ENCODE assay signal across 8 mouse cellular contexts in the genomic region with DNA sequence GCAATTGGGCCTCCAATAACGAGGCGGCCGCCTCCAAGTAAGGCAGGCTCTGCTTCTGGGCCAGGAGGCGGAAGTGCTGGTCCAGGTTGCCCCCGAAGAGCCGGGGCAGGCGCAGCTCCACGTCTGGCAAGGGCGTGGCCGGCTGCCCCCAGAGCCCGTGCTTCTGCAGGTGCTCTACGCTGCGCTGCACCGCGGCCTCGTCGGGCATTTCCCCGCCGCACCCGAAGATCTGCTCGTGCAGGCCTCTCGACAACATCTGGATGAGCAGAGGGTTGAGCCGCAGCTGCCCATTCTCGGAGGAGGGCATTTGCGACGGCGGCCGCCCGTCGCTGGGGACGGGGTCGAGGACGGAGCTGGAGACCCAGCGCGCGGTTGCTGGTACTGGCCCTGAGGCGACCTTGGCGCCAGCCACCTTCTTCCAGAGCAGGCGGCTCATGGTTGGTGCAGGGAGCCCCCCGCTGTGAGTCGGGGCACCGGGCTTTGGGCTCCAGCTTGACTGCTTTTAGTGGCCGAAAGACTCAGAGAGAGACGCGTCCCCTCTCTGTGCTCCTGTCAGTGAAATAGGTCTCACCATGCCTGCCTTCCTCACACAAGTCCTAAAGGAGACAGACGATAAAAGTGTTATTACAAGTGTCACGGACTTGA. TPM values are rescaled to one million over a fixed set of nuclear protein-coding genes. Genes with fewer than 3 reads are reported as not detected.
DNase-seq lines count a peak whose midpoint lies in the region; ATAC-seq and TF ChIP-seq lines count a peak whose summit lies in the region.

No protein-coding gene starts in this region.

- peak in 1 of 2 experiments; percentile 32 for DNase-seq in left cerebral cortex, adult 2 months (ENCODE audit: extremely low spot score in 1 of 2, low spot score in 2 of 2)
- DNase-seq in left cerebral cortex, adult 18-20 months (ENCODE audit: low spot score in 2 of 2): no peak
- DNase-seq in adrenal gland, adult 8-10 months: peak; percentile 12
- peak; percentile 33 for DNase-seq in kidney, postnatal 10 days
- peak; percentile 13 for DNase-seq in midbrain, postnatal 0 days (ENCODE audit: low spot score)
- DNase-seq in gastrocnemius, postnatal 14 days: no peak
- no peak for DNase-seq in left cerebral cortex, adult 9 months (ENCODE audit: low spot score in 2 of 2)

- intact Hi-C loops in left cerebral cortex, adult 2 months (cut with DNase I): loop anchor here (2.0 to 10.0 kb wide), 3 partner anchors 94 to 218 kb away; a partner anchor contains a TSS
- intact Hi-C loops in gastrocnemius, postnatal 14 days (cut with DNase I; ENCODE audit: low total_unique reads): no loop called here

- H3K4me1 ChIP-seq in embryonic fibroblast, embryonic 13.5 days (ENCODE audit: control insufficient read depth, insufficient read depth, low read length): peaks cover 9% of the 10 kb centered on the region
- peaks cover 7% of the 10 kb centered on the region; the same call in 1 of the 2 replicates for H3K4me1 ChIP-seq in midbrain, postnatal 0 days (ENCODE audit: insufficient read depth, low read length)

- no peaks in the 10 kb centered on the region for H3K9me3 ChIP-seq in midbrain, postnatal 0 days (ENCODE audit: low read length)

- no peak for TF ChIP-seq CTCF in left cerebral cortex, adult 2 months (IDR thresholded peaks at IDR 0.05)
- no peak for TF ChIP-seq CTCF in embryonic fibroblast, embryonic 13.5 days (IDR thresholded peaks at IDR 0.05; ENCODE audit: borderline replicate concordance, insufficient read depth, low read length)
- TF ChIP-seq CTCF in midbrain, postnatal 0 days (IDR thresholded peaks at IDR 0.05): no peak

- H3K27ac ChIP-seq in left cerebral cortex, adult 2 months: peak overlapping the region; percentile 77; the same call in 1 of the 2 replicates
- H3K27ac ChIP-seq in embryonic fibroblast, embryonic 13.5 days (ENCODE audit: insufficient read depth, low read length): no peak overlapping the region
- H3K27ac ChIP-seq in midbrain, postnatal 0 days (ENCODE audit: low read depth, low read length): no peak overlapping the region

- no peak for ATAC-seq in midbrain, postnatal 0 days (ENCODE audit: low FRiP score)

- 10% methylated on average over 46 of the region's 47 CpGs for WGBS in midbrain, postnatal 0 days

- peak overlapping the region; percentile 68 for H3K4me3 ChIP-seq in left cerebral cortex, adult 2 months
- H3K4me3 ChIP-seq in embryonic fibroblast, embryonic 13.5 days (ENCODE audit: insufficient read depth, low read length): peak overlapping the region; percentile 93
- H3K4me3 ChIP-seq in midbrain, postnatal 0 days (ENCODE audit: low read depth, low read length): peak overlapping the region; percentile 92

- no peaks in the 10 kb centered on the region for H3K27me3 ChIP-seq in midbrain, postnatal 0 days (ENCODE audit: insufficient read depth, low read length)

- H3K36me3 ChIP-seq in midbrain, postnatal 0 days (ENCODE audit: insufficient read depth, low read length): peaks cover 21% of the 10 kb centered on the region

- peak overlapping the region; percentile 77 for H3K9ac ChIP-seq in midbrain, postnatal 0 days (replicated peaks; ENCODE audit: low read length, poor library complexity, severe bottlenecking)

- peak overlapping the region; percentile 84 for H3K4me2 ChIP-seq in midbrain, postnatal 0 days (ENCODE audit: low read depth, low read length, poor library complexity, severe bottlenecking)

- TF ChIP-seq POLR2A in embryonic fibroblast, embryonic 13.5 days (IDR thresholded peaks at IDR 0.05; ENCODE audit: low read depth, low read length): no peak; the same call in 1 of the 2 replicates

RNA-seq across cellular contexts. Expression of a gene that starts 1.3 kb away (rescaled TPM):
- total RNA-seq in left cerebral cortex, adult 2 months (2021): 100 to 1,000 TPM in 1 of 2 experiments, 10 to 100 TPM in 1; 86.7 to 100 TPM
- 100 to 1,000 TPM in 1 of 2 experiments, 10 to 100 TPM in 1; 92.3 to 115 TPM for total RNA-seq in left cerebral cortex, adult 18-20 months (2021)
- total RNA-seq in adrenal gland, adult 8-10 months (2022): 10 to 100 TPM; 73.6 to 86.6 (median 84.0) TPM
- polyA plus RNA-seq in embryonic fibroblast, embryonic 13.5 days (2011; ENCODE audit: insufficient read length, low read depth, missing spikeins): 53.6 and 60.5 TPM in 2 replicates
- total RNA-seq in midbrain, postnatal 0 days (2014; rRNA removed): 46.5 and 49.4 TPM in 2 replicates
- polyA plus RNA-seq in midbrain, postnatal 0 days (2015; fragmentation: Nextera tagmentation; extraction: Ambion mirVana): 16.9 and 18.6 TPM in 2 replicates
- 10 to 100 TPM; 28.8 to 33.0 TPM for total RNA-seq in gastrocnemius, postnatal 14 days (2021)

Comparison
In these comparisons a context has a peak if more than half of its experiments do, and no peak if none do; other contexts are left out.
1. DNase-seq: peak in adrenal gland, adult 8-10 months (single experiment), kidney, postnatal 10 days (single experiment) and midbrain, postnatal 0 days (single experiment); none in left cerebral cortex, adult 18-20 months (0 of 2), gastrocnemius, postnatal 14 days (single experiment) and left cerebral cortex, adult 9 months (0 of 2).
2. Peak in every context shown above with its lines, with median percentiles within 50 percentile points of each other: H3K4me3 ChIP-seq.